Mouse (Mus musculus) retina, postnatal 7 days (tissue): ENCODE measurements at regions not wholly inside any gene's neighbourhood (a gene's known extent, or its start where the extent isn't known, plus 50 kb on each side); places are given as distances from the start of the nearest gene placed in this dataset.

ENCODE experiments used
- DNase-seq: peaks from one replicate; pipeline ENCODE4 v3.0.0-alpha.2; 2012; ENCODE audit warnings: low read depth, low spot score

- DNase-seq = no peak
Measured at GRCm38 (mm10) chr12:109951884-109952456, 326.9 kb upstream of the Dio3 start.

DNA sequence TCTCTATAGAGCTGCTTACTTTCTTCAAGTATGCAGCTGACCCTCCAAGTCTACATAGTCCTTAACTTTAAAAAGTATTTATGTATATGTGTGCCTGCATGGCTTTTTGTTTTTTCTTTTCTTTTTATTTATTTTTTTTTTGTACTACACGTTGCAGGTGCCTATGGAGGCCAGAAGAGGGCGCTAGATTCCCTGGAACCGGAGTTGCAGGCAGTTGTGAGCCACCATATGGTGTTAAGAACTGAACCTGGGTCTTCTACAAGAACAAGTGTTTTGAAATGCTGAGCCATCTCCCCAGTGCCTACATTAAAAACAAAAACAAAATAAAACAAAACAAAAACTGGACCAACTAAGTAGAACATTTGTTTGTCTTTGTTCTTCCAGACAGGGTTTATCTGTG is 325.9 kb upstream of the Dio3 start:
- DNase-seq = no peak

- no peak for DNase-seq
Measured at GRCm38 (mm10) chr12:109957305-109957704, 321.6 kb upstream of the Dio3 start.

- DNase-seq = peak; percentile 30
Measured at GRCm38 (mm10) chr12:109958357-109959085, 320.3 kb upstream of the Dio3 start.

GRCm38 (mm10) chr12:109966776-109967175 is 312.1 kb upstream of the Dio3 start:
- no peak for DNase-seq

DNA sequence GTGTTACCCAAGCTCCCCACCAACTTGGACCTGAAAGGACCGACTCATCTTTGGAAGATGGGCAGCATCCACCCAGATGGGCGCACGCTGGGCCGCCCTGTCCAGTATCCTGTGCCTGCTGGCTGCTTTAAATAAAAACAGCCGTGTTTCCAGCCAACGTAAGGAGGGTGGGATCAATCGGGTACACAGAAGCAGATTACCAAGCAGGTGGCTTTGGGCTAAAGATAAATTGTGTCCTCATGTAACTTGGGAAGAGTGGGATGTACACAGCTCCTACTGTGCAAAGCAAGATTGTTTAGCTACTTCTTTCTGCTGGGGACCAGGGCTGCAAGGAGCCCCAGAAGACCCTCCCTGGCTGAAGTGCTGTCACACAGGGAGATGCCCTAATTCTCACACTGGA is 310.6 kb upstream of the Dio3 start:
- no peak for DNase-seq

GRCm38 (mm10) chr12:109971508-109971907 is 307.4 kb upstream of the Dio3 start:
- no peak for DNase-seq

GRCm38 (mm10) chr12:109972366-109973015 is 306.4 kb upstream of the Dio3 start:
- DNase-seq = no peak

DNA sequence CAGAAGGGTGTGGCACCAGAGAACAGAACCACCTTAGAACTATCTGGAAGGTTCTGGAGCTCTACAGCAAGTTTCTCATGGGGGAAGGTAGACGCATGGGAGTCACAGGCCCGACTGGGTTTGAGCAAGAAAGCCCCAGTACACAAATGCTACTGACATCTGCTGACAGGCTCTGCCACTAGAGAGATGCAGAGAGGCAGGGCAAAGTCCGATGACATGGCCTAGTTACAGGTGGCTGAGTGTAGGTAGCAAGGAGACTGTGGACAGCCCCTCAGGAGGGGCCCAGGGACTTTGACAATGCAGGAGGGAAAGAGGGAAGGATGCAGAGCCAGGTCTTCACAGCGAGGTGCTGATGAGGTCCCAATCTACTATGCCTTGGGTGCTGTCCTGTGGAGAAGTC is 305.3 kb upstream of the Dio3 start:
- DNase-seq = no peak

- peak; percentile 25 for DNase-seq
Measured at GRCm38 (mm10) chr12:109975176-109975972, 303.5 kb upstream of the Dio3 start.

DNA sequence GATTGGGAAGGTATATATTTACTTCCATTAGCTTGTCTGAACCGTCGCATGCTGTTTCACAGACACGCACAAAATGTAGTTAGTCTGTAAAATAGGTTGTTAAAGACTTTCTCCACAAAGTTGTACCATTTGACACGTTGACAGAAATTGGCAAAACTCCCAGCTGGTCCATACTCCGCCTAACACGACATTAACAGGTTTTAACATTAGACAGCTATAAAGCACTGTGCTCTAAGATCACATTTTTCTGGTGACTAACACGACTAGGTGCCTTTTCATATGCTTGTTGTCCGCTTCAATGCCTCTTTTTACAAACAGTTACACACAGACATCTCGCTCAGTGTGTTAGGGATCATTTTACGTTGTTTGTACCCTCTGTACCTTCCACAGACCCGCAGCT is 294.2 kb upstream of the Dio3 start:
- no peak for DNase-seq

DNA sequence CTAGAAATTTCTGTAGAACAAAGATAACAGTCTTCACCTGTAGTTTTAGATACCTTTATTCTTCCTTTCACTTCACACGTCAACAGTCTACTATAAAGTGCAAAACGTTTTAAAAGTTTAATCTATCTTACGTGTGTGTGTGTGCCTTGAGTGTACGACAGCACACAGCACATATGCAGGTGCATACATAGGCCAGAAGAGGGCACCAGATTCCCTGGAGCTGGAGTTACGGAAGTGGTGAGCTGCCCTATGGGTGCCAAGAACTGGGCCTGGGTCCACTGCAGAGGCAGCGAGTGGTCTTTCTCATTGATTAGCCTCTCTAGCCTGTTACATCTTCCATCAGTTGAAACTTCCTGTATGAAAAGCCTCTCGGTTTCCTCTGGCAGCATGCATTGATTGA is 285.5 kb upstream of the Dio3 start:
- no peak for DNase-seq

DNA sequence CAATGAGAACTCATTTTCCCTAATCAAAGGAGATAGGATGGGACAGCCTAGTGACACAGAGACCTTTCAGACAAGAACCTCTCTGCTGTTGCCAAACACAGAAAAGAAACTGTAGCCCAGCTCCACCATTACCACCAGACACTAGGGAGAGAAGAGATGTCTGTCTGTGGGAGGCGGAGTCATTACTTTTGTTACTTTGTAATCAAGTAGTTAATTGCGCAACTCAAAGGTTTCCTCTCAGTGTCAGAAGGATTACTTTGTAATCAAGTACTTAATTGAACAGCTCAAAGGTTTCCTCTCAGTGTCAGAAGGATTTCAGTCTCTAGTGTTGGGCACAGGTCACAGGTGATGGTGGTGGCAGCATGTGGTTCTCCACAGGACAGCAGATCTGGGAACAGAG is 276.2 kb upstream of the Dio3 start:
- DNase-seq = no peak

DNA sequence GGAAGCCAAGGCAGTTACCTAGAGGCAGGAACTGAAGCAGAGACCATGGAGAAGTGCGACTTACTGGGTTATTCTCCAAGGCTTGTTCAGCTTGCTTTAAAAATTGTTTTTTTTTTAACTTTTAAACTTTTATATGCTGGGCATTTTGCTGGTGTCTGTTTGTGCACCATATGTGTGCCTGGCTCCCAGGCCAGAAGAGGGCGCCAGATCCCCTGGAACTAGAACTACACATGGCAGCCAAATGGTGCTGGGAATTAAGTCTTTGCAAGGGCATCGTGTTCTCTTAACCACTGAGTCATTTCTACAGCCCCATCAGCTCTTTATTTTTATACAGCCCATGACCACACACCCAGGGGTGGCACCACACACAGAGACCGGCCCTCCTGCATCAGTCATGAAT is 269.7 kb upstream of the Dio3 start:
- no peak for DNase-seq

GRCm38 (mm10) chr12:110020541-110021470 is 258.1 kb upstream of the Dio3 start:
- DNase-seq = no peak

- no peak for DNase-seq
Measured at GRCm38 (mm10) chr12:110021690-110022089, 257.2 kb upstream of the Dio3 start.

GRCm38 (mm10) chr12:110022631-110023030 is 256.2 kb upstream of the Dio3 start:
- DNase-seq = no peak

GRCm38 (mm10) chr12:110023192-110024101 is 255.4 kb upstream of the Dio3 start:
- no peak for DNase-seq

- no peak for DNase-seq
Measured at GRCm38 (mm10) chr12:110024295-110024694, 254.6 kb upstream of the Dio3 start.

GRCm38 (mm10) chr12:110025171-110025570 is 253.7 kb upstream of the Dio3 start:
- no peak for DNase-seq
